Mouse (Mus musculus) left cerebral cortex, postnatal 25 days (tissue): ENCODE measurements around the gene H3f3b. TPM values are rescaled to one million over a fixed set of nuclear protein-coding genes. Genes with fewer than 3 reads are reported as not detected.

Experiments used
- DNase-seq, 2 experiments: peaks; one replicate each; pipeline ENCODE4 v3.0.0; 2022; ENCODE audit warnings: low spot score in 2 of 2, mixed read lengths in 1 of 2
- intact Hi-C: fragments of 180-260 bp; cut with DNase I; formaldehyde crosslinking; loops from one replicate; pipeline ENCODE4 v1.15.1; 2025
- total RNA-seq, 2 experiments: library from RNA; stranded (reverse); gene quantifications; 2 replicates each; pipeline ENCODE4 v1.2.3; 2021

Gene H3f3b
- total RNA-seq, 2 experiments from 2014 or later: 225 to 260 TPM

GRCm38 (mm10) chr11:116053510-116054229 is 25.9 kb upstream of the H3f3b start:
- intact Hi-C loops: no loop called here
- DNase-seq: no peak

GRCm38 (mm10) chr11:116050196-116050595 is 22.4 kb upstream of the H3f3b start:
- no peak for DNase-seq
- intact Hi-C loops: no loop called here

GRCm38 (mm10) chr11:116049610-116050009 is 21.8 kb upstream of the H3f3b start:
- intact Hi-C loops: no loop called here

GRCm38 (mm10) chr11:116045173-116045572 is 17.4 kb upstream of the H3f3b start:
- intact Hi-C loops: no loop called here
- no peak for DNase-seq

More at GRCm38 (mm10) chr11:116049610-116050009, 21.8 kb upstream of the H3f3b start:
- no peak for DNase-seq

GRCm38 (mm10) chr11:116043286-116043685 is 15.5 kb upstream of the H3f3b start:
- intact Hi-C loops: no loop called here
- DNase-seq: no peak

- intact Hi-C loops: no loop called here
- DNase-seq: no peak
Measured at GRCm38 (mm10) chr11:116042372-116043138, 14.8 kb upstream of the H3f3b start.

GRCm38 (mm10) chr11:116041833-116042232 is 14.1 kb upstream of the H3f3b start:
- intact Hi-C loops: no loop called here
- DNase-seq: no peak

- intact Hi-C loops: no loop called here
- DNase-seq: no peak
Measured at GRCm38 (mm10) chr11:116040593-116040992, 12.8 kb upstream of the H3f3b start.

- no peak for DNase-seq
- intact Hi-C loops: no loop called here
Measured at GRCm38 (mm10) chr11:116037826-116038225, 10.1 kb upstream of the H3f3b start.

- intact Hi-C loops: no loop called here
- no peak for DNase-seq
Measured at GRCm38 (mm10) chr11:116036671-116037070, 8.9 kb upstream of the H3f3b start.

GRCm38 (mm10) chr11:116034584-116034983 is 6.8 kb upstream of the H3f3b start:
- intact Hi-C loops: loop anchor here (5.0 kb wide), 1 partner anchor 98 kb away; the partner anchor contains the start of gene Trim65
- DNase-seq: no peak

- intact Hi-C loops: loop anchor here (2.0 to 5.0 kb wide), 2 partner anchors 56 to 101 kb away; partner anchors contain the start of genes Trim65 and Wbp2
- DNase-seq: no peak
Measured at GRCm38 (mm10) chr11:116030898-116031845, 3.4 kb upstream of the H3f3b start.

GRCm38 (mm10) chr11:116030088-116030897 is 2.5 kb upstream of the H3f3b start, which contains the start of gene Unk:
Unk (plus strand) TSS chr11:116030322.
- peak; percentile 98 to 99 for DNase-seq
- intact Hi-C loops: loop anchor here (2.0 to 5.0 kb wide), 2 partner anchors 57 to 102 kb away; partner anchors contain the start of genes Trim65 and Wbp2

- intact Hi-C loops: no loop called here
Measured at GRCm38 (mm10) chr11:116029086-116029865, 1.5 kb upstream of the H3f3b start.

GRCm38 (mm10) chr11:116028177-116028865 is 559 bp upstream of the H3f3b start:
- no peak for DNase-seq
- intact Hi-C loops: no loop called here

More at GRCm38 (mm10) chr11:116029086-116029865, 1.5 kb upstream of the H3f3b start:
- DNase-seq: no peak

- DNase-seq: no peak
- intact Hi-C loops: no loop called here
Measured at GRCm38 (mm10) chr11:116025056-116025845, 2.5 kb downstream of the H3f3b start.
